21 mouse cellular contexts compared by ENCODE assay signal in genomic region chr5:20964446-20964845, GRCm38 (mm10). TPM values are rescaled to one million over a fixed set of nuclear protein-coding genes. Genes with fewer than 3 reads are reported as not detected.
DNase-seq lines count a peak whose midpoint lies in the region; ATAC-seq and TF ChIP-seq lines count a peak whose summit lies in the region.
"Had no signal": no experiment of that assay in that cellular context is flagged by ENCODE, and none has a peak within 500 bp of the region (broad histone marks: within the 10 kb centered on the region; RNA-seq: fewer than 3 reads in every experiment).

No protein-coding gene starts in this region.

- H3K27ac ChIP-seq in liver, postnatal 0 days (ENCODE audit: low read depth) = no peak overlapping the region
- H3K27ac ChIP-seq in forebrain, embryonic 13.5 days = no peak overlapping the region
- H3K27ac ChIP-seq: embryonic facial prominence, embryonic 13.5 days; embryonic facial prominence, embryonic 15.5 days had no signal

- H3K27me3 ChIP-seq in liver, postnatal 0 days (ENCODE audit: insufficient read depth, low read length) = no peaks in the 10 kb centered on the region
- no peaks in the 10 kb centered on the region for H3K27me3 ChIP-seq in forebrain, embryonic 13.5 days
- H3K27me3 ChIP-seq: embryonic facial prominence, embryonic 13.5 days; embryonic facial prominence, embryonic 15.5 days; Patski had no signal

- ATAC-seq in liver, postnatal 0 days = no peak
- no peak for ATAC-seq in forebrain, embryonic 13.5 days
- ATAC-seq: forebrain, embryonic 14.5 days; forebrain, embryonic 16.5 days; Patski had no signal

- no peaks in the 10 kb centered on the region for H3K4me1 ChIP-seq in liver, postnatal 0 days (ENCODE audit: insufficient read depth)
- H3K4me1 ChIP-seq in forebrain, embryonic 13.5 days = peaks cover 4% of the 10 kb centered on the region; the same call in 1 of the 2 replicates
- H3K4me1 ChIP-seq: embryonic facial prominence, embryonic 15.5 days had no signal

- H3K4me3 ChIP-seq in liver, postnatal 0 days (ENCODE audit: low read depth, low read length) = no peak overlapping the region
- H3K4me3 ChIP-seq in forebrain, embryonic 13.5 days = no peak overlapping the region
- H3K4me3 ChIP-seq: embryonic facial prominence, embryonic 13.5 days; embryonic facial prominence, embryonic 15.5 days; erythroblast, embryonic 14.5 days had no signal

- no peak for TF ChIP-seq EP300 in liver, postnatal 0 days (IDR thresholded peaks at IDR 0.05; ENCODE audit: low read depth)

- H3K9me3 ChIP-seq in liver, postnatal 0 days (ENCODE audit: low read length) = no peaks in the 10 kb centered on the region; the same call in 1 of the 2 replicates
- no peaks in the 10 kb centered on the region for H3K9me3 ChIP-seq in forebrain, embryonic 13.5 days (replicated peaks)
- H3K9me3 ChIP-seq: embryonic facial prominence, embryonic 15.5 days had no signal

- peak; percentile 2 for DNase-seq in liver, postnatal 0 days
- DNase-seq in liver = no peak
- peak; percentile 67 for DNase-seq in R1 (ENCODE audit: low read depth, low spot score)
- DNase-seq in urinary bladder, postnatal 10 days (ENCODE audit: low spot score) = no peak
- DNase-seq: adrenal gland, adult 2 months; adrenal gland, postnatal 10 days; adrenal gland, postnatal 25 days; cerebellum, adult 11 months; cerebellum, adult 18-20 months; cerebellum, adult 8-10 months; cerebellum, adult 9-11 months; cerebellum, postnatal 14 days; cerebellum, postnatal 36 days; embryo, embryonic 11 days had no signal

- TF ChIP-seq CTCF in liver, postnatal 0 days (IDR thresholded peaks at IDR 0.05; ENCODE audit: low read depth) = no peak

- no peak overlapping the region for H3K4me2 ChIP-seq in liver, postnatal 0 days (ENCODE audit: low read depth, low read length)
- H3K4me2 ChIP-seq in forebrain, embryonic 13.5 days = no peak overlapping the region
- H3K4me2 ChIP-seq: embryonic facial prominence, embryonic 13.5 days; embryonic facial prominence, embryonic 15.5 days had no signal

- WGBS in liver, postnatal 0 days (ENCODE audit: insufficient replicate concordance) = 79% methylated on average over 6 of the region's 6 CpGs
- 74% methylated on average over 6 of the region's 6 CpGs for WGBS in forebrain, embryonic 13.5 days

- no peaks in the 10 kb centered on the region for H3K36me3 ChIP-seq in liver, postnatal 0 days (replicated peaks; ENCODE audit: insufficient read depth, low read length)
- no peaks in the 10 kb centered on the region for H3K36me3 ChIP-seq in forebrain, embryonic 13.5 days (ENCODE audit: poor library complexity, severe bottlenecking)
- H3K36me3 ChIP-seq: embryonic facial prominence, embryonic 15.5 days had no signal

- no peak overlapping the region for H3K9ac ChIP-seq in liver, postnatal 0 days (replicated peaks)
- H3K9ac ChIP-seq in forebrain, embryonic 13.5 days = no peak overlapping the region
- H3K9ac ChIP-seq: embryonic facial prominence, embryonic 13.5 days; embryonic facial prominence, embryonic 15.5 days had no signal

RNA-seq across cellular contexts. Expression of gene Rsbn1l, which starts 8.2 kb away (rescaled TPM):
- 3.7 and 5.5 TPM in 2 replicates for polyA plus RNA-seq in liver, postnatal 0 days (2015; fragmentation: Nextera tagmentation; extraction: Ambion mirVana)
- polyA plus RNA-seq in forebrain, embryonic 13.5 days (2015; fragmentation: Nextera tagmentation; extraction: Ambion mirVana) = 5.8 and 6.3 TPM in 2 replicates

Comparison
In these comparisons a context has a peak if more than half of its experiments do, and no peak if none do; other contexts are left out.
1. DNase-seq: peak in liver, postnatal 0 days (single experiment) and R1 (single experiment); none in liver (single experiment) and urinary bladder, postnatal 10 days (single experiment).